Mouse (Mus musculus) adrenal gland, postnatal 10 days (tissue): ENCODE measurements at regions not wholly inside any gene's neighbourhood (a gene's known extent, or its start where the extent isn't known, plus 50 kb on each side); places are given as distances from the start of the nearest gene placed in this dataset.

Experiments used
- DNase-seq: peaks from one replicate; pipeline ENCODE4 v3.0.0; 2021; ENCODE audit warnings: mixed read lengths

DNA sequence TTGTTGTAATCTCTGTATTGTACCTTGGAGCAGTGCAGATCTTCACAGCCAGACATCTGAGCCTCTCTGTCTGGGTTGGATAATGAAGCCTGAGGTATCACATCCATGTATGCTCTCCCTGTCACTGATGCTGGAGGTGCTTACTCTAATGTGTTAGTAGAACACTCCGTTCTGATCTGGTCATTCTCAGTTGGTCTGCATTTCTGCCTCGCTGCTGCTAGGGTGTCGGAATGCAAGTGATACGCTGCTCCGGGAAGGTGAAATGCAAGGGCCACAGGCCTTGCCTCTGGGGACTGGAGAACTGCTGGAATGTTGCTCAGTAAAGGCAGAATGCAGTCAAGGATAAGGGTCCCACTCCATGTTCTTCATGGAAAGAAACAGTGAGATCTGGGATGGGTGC, 67.1 kb upstream of the Gm6993 start:
- no peak for DNase-seq

DNA sequence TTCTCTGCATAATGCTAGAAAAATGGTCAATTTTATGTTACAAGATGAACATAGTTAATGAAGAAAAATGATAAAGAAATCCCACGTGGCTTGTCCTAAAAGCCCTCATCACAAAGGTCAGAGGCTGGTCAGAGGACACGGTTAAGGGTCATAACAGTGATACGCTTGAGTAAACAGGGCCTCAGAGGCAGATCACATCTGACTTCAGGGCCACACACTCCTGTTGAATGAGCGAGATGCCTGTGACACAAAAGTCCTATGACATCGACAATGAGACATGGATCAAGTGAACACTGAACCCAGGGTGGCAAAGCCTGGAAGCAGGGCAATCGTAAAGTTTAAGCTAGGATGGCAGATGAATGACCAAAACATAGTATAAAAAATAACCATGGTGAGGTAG, 61.0 kb upstream of the Gm6993 start:
- DNase-seq: no peak

DNA sequence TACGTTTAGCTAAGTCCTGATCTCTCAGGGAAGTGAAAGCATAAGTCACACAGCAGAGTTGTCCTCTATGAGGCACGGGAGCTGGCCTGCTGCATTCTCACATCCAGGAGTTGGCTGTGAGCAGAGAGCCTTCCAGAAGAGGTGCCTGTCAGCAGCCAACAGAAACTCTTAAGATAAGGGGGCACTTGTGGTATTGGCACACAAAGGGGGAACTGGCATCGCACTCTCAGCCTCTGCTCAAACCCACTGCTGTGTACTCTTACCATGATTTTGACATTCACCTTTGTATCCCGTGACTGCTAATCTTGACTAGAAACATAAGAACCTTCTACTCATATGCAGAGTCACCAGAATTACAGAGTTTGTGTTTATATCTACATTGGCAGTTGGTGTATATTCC, 56.9 kb upstream of the Gm6993 start:
- DNase-seq: no peak

- peak; percentile 75 for DNase-seq
Observed at GRCm38 (mm10) chr12:31184217-31184975, 56.2 kb upstream of the Gm6993 start.

- DNase-seq: peak; percentile 79
Observed at GRCm38 (mm10) chr12:31185177-31185932, 55.2 kb upstream of the Gm6993 start.

- DNase-seq: no peak
Observed at GRCm38 (mm10) chr12:31185933-31186845, 54.4 kb upstream of the Gm6993 start.

DNA sequence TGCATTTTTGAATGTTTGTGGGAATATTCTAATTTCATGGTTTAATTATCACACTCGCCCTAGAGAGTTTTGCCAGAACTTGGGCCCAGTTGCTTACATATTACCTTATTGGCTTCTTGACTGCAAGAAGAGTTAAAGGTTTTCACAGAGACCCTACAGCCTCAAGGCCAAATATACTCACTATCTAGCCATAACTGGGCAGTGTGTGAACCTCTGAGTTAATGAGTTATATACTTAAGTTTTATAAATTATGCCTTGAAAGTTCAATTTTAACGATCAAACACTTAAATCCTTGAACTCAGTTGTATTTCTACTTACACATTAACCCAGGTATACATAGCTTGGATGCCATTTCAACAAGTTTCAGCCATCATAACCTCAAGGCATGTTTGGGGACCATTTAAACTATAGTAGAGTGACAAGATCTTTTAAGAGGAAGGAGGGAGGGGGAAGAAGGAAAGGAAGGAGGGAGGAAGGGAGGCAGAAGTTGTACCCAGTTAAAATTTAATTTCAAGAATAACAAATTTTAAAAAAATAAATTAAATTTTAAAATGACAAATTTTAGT, 52.5 kb upstream of the Gm6993 start:
- DNase-seq: no peak

- DNase-seq: no peak
Observed at GRCm38 (mm10) chr12:31190265-31190664, 50.3 kb upstream of the Gm6993 start.
